In the genomic region with DNA sequence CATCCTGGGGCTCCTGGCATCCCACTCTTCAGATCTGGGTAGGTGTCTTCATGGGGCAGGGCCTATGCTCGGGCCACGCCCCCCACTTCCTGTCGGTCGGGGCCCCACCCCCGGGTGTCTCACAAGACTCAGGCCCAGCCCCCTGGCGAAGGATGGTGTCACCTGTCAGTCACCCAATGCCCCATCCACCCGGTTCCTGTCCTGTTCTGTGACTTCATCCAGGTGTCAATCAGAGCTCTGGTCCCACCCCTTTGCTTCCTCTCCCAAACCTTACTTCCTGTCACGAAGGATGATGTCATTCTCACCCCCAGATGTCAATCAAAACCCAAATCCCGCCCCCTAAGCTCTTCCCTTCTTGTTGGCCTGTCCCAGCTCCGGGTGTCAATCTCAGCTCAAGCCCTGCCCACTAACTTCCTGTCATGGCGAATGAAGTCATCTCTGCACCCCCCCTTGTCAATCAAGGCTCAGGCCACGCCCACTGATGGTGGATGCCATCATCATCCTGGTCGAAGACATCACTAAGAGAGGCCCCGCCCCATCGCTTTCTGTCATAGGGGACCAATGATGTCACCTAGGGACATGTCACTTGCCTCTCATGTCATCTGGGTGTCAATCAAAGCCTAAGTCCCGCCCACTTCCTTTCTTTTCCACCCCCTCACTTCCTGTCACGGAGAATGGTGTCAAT, we compare ENCODE assay signal across 9 mouse cellular contexts. TPM values are rescaled to one million over a fixed set of nuclear protein-coding genes. Genes with fewer than 3 reads are reported as not detected.
DNase-seq lines count a peak whose midpoint lies in the region; ATAC-seq lines count a peak whose summit lies in the region.
"Had no signal": no experiment of that assay in that cellular context is flagged by ENCODE, and none has a peak within 500 bp of the region (broad histone marks: within the 10 kb centered on the region; RNA-seq: fewer than 3 reads in every experiment).

No protein-coding gene starts in this region.

- H3K36me3 ChIP-seq in embryonic facial prominence, embryonic 14.5 days (ENCODE audit: control insufficient read depth, insufficient read depth, low read length) = 0 out of 2 replicates have a peak, but pooled peaks cover 7% of the 10 kb centered on the region
- no peaks in the 10 kb centered on the region for H3K36me3 ChIP-seq in hindbrain, embryonic 14.5 days (replicated peaks; ENCODE audit: control insufficient read depth, insufficient read depth)
- H3K36me3 ChIP-seq in limb, embryonic 11.5 days (ENCODE audit: control insufficient read depth, insufficient read depth, low read length) = peaks cover 6% of the 10 kb centered on the region; the same call in 1 of the 2 replicates

- peaks cover 62% of the 10 kb centered on the region for H3K9me3 ChIP-seq in embryonic facial prominence, embryonic 14.5 days (ENCODE audit: control insufficient read depth, low read length)
- H3K9me3 ChIP-seq in hindbrain, embryonic 14.5 days (ENCODE audit: control insufficient read depth, low read length) = peaks cover 50% of the 10 kb centered on the region
- peaks cover 41% of the 10 kb centered on the region for H3K9me3 ChIP-seq in limb, embryonic 11.5 days (ENCODE audit: control insufficient read depth, low read length)

- WGBS in embryonic facial prominence, embryonic 14.5 days = 80% methylated on average over 17 of the region's 17 CpGs
- 88% methylated on average over 17 of the region's 17 CpGs for WGBS in hindbrain, embryonic 14.5 days
- WGBS in limb, embryonic 11.5 days = 82% methylated on average over 17 of the region's 17 CpGs

- no peaks in the 10 kb centered on the region for H3K27me3 ChIP-seq in embryonic facial prominence, embryonic 14.5 days (replicated peaks; ENCODE audit: control insufficient read depth, insufficient read depth, low read length)
- no peaks in the 10 kb centered on the region for H3K27me3 ChIP-seq in hindbrain, embryonic 14.5 days (ENCODE audit: control insufficient read depth, insufficient read depth, low read length)
- no peaks in the 10 kb centered on the region for H3K27me3 ChIP-seq in limb, embryonic 11.5 days (ENCODE audit: control insufficient read depth, insufficient read depth, low read length)

- no peaks in the 10 kb centered on the region for H3K4me1 ChIP-seq in embryonic facial prominence, embryonic 14.5 days (ENCODE audit: control insufficient read depth, insufficient read depth, low read length)
- no peaks in the 10 kb centered on the region for H3K4me1 ChIP-seq in hindbrain, embryonic 14.5 days (replicated peaks; ENCODE audit: control insufficient read depth, insufficient read depth, low read length)
- no peaks in the 10 kb centered on the region for H3K4me1 ChIP-seq in limb, embryonic 11.5 days (ENCODE audit: control insufficient read depth, insufficient read depth, low read length)

- ATAC-seq in frontal cortex, adult (ENCODE audit: low TSS enrichment) = no peak
- no peak for ATAC-seq in embryonic facial prominence, embryonic 14.5 days (ENCODE audit: low read depth)
- no peak for ATAC-seq in hindbrain, embryonic 14.5 days (ENCODE audit: low FRiP score)
- peak; percentile 5; the same call in 1 of the 2 replicates for ATAC-seq in limb, embryonic 11.5 days (ENCODE audit: insufficient number of reproducible peaks, low FRiP score, low TSS enrichment, low read depth)

- DNase-seq in frontal cortex, adult 2 months (ENCODE audit: extremely low spot score in 1 of 2, low spot score in 1 of 2) = peak; percentile 30 to 31
- DNase-seq in ES-CJ7 (ENCODE audit: low read depth, low spot score) = peak; percentile 68
- no peak for DNase-seq in embryonic facial prominence, embryonic 14.5 days (ENCODE audit: low spot score)
- DNase-seq in hindbrain, embryonic 14.5 days (ENCODE audit: low spot score) = no peak
- peak; percentile 33 for DNase-seq in limb, embryonic 11.5 days (ENCODE audit: low spot score)
- DNase-seq in natural killer cell, adult 2 months (ENCODE audit: low spot score in 2 of 2) = peak; percentile 58 to 61
- DNase-seq in thymus, postnatal 0 days (ENCODE audit: low spot score) = peak; percentile 49

- H3K27ac ChIP-seq in embryonic facial prominence, embryonic 14.5 days (replicated peaks; ENCODE audit: low read depth, low read length) = no peak overlapping the region; the same call in 1 of the 2 replicates
- H3K27ac ChIP-seq in hindbrain, embryonic 14.5 days = no peak overlapping the region
- H3K27ac ChIP-seq in limb, embryonic 11.5 days (replicated peaks; ENCODE audit: low read depth, low read length) = no peak overlapping the region

- H3K9ac ChIP-seq in embryonic facial prominence, embryonic 14.5 days (ENCODE audit: low read depth, low read length) = no peak overlapping the region
- H3K9ac ChIP-seq in hindbrain, embryonic 14.5 days = no peak overlapping the region
- no peak overlapping the region for H3K9ac ChIP-seq in limb, embryonic 11.5 days (ENCODE audit: low read length)

- H3K4me2 ChIP-seq in embryonic facial prominence, embryonic 14.5 days (ENCODE audit: low read depth, low read length) = no peak overlapping the region
- peak overlapping the region; percentile 92; the same call in 1 of the 2 replicates for H3K4me2 ChIP-seq in hindbrain, embryonic 14.5 days (replicated peaks)
- peak overlapping the region; percentile 54 for H3K4me2 ChIP-seq in limb, embryonic 11.5 days (ENCODE audit: low read depth, severe bottlenecking)

- H3K4me3 ChIP-seq in embryonic facial prominence, embryonic 14.5 days (ENCODE audit: low read depth, low read length) = peak overlapping the region; percentile 66; the same call in 1 of the 2 replicates
- 0 out of 2 replicates have a peak overlapping the region, but pooled peaks have one; percentile 69 for H3K4me3 ChIP-seq in hindbrain, embryonic 14.5 days (replicated peaks; ENCODE audit: low read length)
- H3K4me3 ChIP-seq in limb, embryonic 11.5 days (ENCODE audit: low read depth, low read length) = peak overlapping the region; percentile 63; the same call in 1 of the 2 replicates

RNA-seq across cellular contexts. Expression of a gene that starts 1.2 kb away (rescaled TPM):
- polyA plus RNA-seq in frontal cortex, adult 2 months (2012; rRNA removed) = 8.4 and 8.8 TPM in 2 replicates
- polyA plus RNA-seq in embryonic facial prominence, embryonic 14.5 days (2014; fragmentation: Nextera tagmentation; extraction: Ambion mirVana) = 3.8 and 5.9 TPM in 2 replicates
- polyA plus RNA-seq in hindbrain, embryonic 14.5 days (2014; fragmentation: Nextera tagmentation; extraction: Ambion mirVana) = 2.2 and 2.7 TPM in 2 replicates
- polyA plus RNA-seq in limb, embryonic 11.5 days (2014; fragmentation: Nextera tagmentation; extraction: Ambion mirVana) = 3.1 and 3.6 TPM in 2 replicates
- 6.5 and 8.5 TPM in 2 replicates for polyA plus RNA-seq in thymus, postnatal 0 days (2015; fragmentation: Nextera tagmentation; extraction: Ambion mirVana)

RNA-seq across cellular contexts. Expression of a gene that starts 24.7 kb away (rescaled TPM):
- 0.11 and 0.12 TPM in 2 replicates for polyA plus RNA-seq in frontal cortex, adult 2 months (2012; rRNA removed)
- polyA plus RNA-seq in embryonic facial prominence, embryonic 14.5 days (2014; fragmentation: Nextera tagmentation; extraction: Ambion mirVana) = not detected in 2 replicates
- polyA plus RNA-seq in hindbrain, embryonic 14.5 days (2014; fragmentation: Nextera tagmentation; extraction: Ambion mirVana) = not detected in 2 replicates
- polyA plus RNA-seq in limb, embryonic 11.5 days (2014; fragmentation: Nextera tagmentation; extraction: Ambion mirVana) = not detected in 2 replicates
- polyA plus RNA-seq in thymus, postnatal 0 days (2015; fragmentation: Nextera tagmentation; extraction: Ambion mirVana) = not detected in 2 replicates
- polyA plus RNA-seq: gonadal fat pad, adult 2 months had no signal

RNA-seq across cellular contexts. Expression of a gene that starts 53.8 kb away (rescaled TPM):
- 0.06 TPM in 1 of 2 replicates, not detected in the other for polyA plus RNA-seq in frontal cortex, adult 2 months (2012; rRNA removed)
- 0.35 and 0.40 TPM in 2 replicates for polyA plus RNA-seq in embryonic facial prominence, embryonic 14.5 days (2014; fragmentation: Nextera tagmentation; extraction: Ambion mirVana)
- not detected in 2 replicates for polyA plus RNA-seq in hindbrain, embryonic 14.5 days (2014; fragmentation: Nextera tagmentation; extraction: Ambion mirVana)
- not detected in 2 replicates for polyA plus RNA-seq in limb, embryonic 11.5 days (2014; fragmentation: Nextera tagmentation; extraction: Ambion mirVana)
- not detected in 2 replicates for polyA plus RNA-seq in thymus, postnatal 0 days (2015; fragmentation: Nextera tagmentation; extraction: Ambion mirVana)
- polyA plus RNA-seq: gonadal fat pad, adult 2 months had no signal

Comparison
In these comparisons a context has a peak if more than half of its experiments do, and no peak if none do; other contexts are left out.
1. DNase-seq: peak in frontal cortex, adult 2 months (2 of 2), ES-CJ7 (single experiment), limb, embryonic 11.5 days (single experiment), natural killer cell, adult 2 months (2 of 2) and thymus, postnatal 0 days (single experiment); none in embryonic facial prominence, embryonic 14.5 days (single experiment) and hindbrain, embryonic 14.5 days (single experiment).
2. Peak in every context shown above with its lines, with median percentiles within 50 percentile points of each other: H3K4me3 ChIP-seq.